Mouse (Mus musculus): ENCODE results near the gene Hist1h2ba. TPM values are rescaled to one million over a fixed set of nuclear protein-coding genes. Genes with fewer than 3 reads are reported as not detected.

Hist1h2ba gene
- not detected for polyA plus RNA-seq (2017; shearing (Covaris generic))

GRCm38 (mm10) chr13:23933421-23934210 lies at the start of gene Hist1h2ba:
Hist1h2ba (minus strand) TSS chr13:23934156.

GRCm38 (mm10) chr13:23934211-23934520 lies 210 bp upstream of the Hist1h2ba start, which contains the start of gene Hist1h2aa:
Hist1h2aa (plus strand) TSS chr13:23934462.

GRCm38 (mm10) chr13:23914376-23915167 lies 19.4 kb downstream of the Hist1h2ba start, which contains the start of gene Slc17a4:
Slc17a4 (minus strand) TSS chr13:23915009.

Other genes starting within 250 kb of the Hist1h2ba start
- 10.5 TPM for gene Hist1h2bc, start 250.0 kb downstream of the Hist1h2ba start, polyA plus RNA-seq (2017; shearing (Covaris generic))
- gene Hist1h1t, start 238.3 kb downstream of the Hist1h2ba start, polyA plus RNA-seq (2017; shearing (Covaris generic)), result not detected
- gene Hist1h4c, start 235.7 kb downstream of the Hist1h2ba start, polyA plus RNA-seq (2017; shearing (Covaris generic)), result 5.3 TPM
- gene Hfe, start 223.3 kb downstream of the Hist1h2ba start, polyA plus RNA-seq (2017; shearing (Covaris generic)), result 0.74 TPM
- 23.2 TPM for gene Hist1h1c, start 195.3 kb downstream of the Hist1h2ba start, polyA plus RNA-seq (2017; shearing (Covaris generic))
- gene Hist1h3c, start 188.6 kb downstream of the Hist1h2ba start, polyA plus RNA-seq (2017; shearing (Covaris generic)), result 0.38 TPM
- gene Hist1h2bb, start 187.4 kb downstream of the Hist1h2ba start, polyA plus RNA-seq (2017; shearing (Covaris generic)), result not detected
- gene Hist1h2ab, start 183.0 kb downstream of the Hist1h2ba start, polyA plus RNA-seq (2017; shearing (Covaris generic)), result 1.7 TPM
- gene Hist1h3b, start 181.9 kb downstream of the Hist1h2ba start, polyA plus RNA-seq (2017; shearing (Covaris generic)), result not detected
- 14.5 TPM for gene Hist1h4b, start 177.1 kb downstream of the Hist1h2ba start, polyA plus RNA-seq (2017; shearing (Covaris generic))
- not detected for gene Hist1h4a, start 172.9 kb downstream of the Hist1h2ba start, polyA plus RNA-seq (2017; shearing (Covaris generic))
- 4.0 TPM for gene Hist1h3a, start 171.8 kb downstream of the Hist1h2ba start, polyA plus RNA-seq (2017; shearing (Covaris generic))
- 1.1 TPM for gene Hist1h1a, start 170.5 kb downstream of the Hist1h2ba start, polyA plus RNA-seq (2017; shearing (Covaris generic))
- gene Trim38, start 164.2 kb downstream of the Hist1h2ba start, polyA plus RNA-seq (2017; shearing (Covaris generic)), result not detected
- not detected for gene Slc17a2, start 127.2 kb downstream of the Hist1h2ba start, polyA plus RNA-seq (2017; shearing (Covaris generic))
- not detected for gene Slc17a3, start 94.7 kb downstream of the Hist1h2ba start, polyA plus RNA-seq (2017; shearing (Covaris generic))
- gene Slc17a1, start 66.4 kb downstream of the Hist1h2ba start, polyA plus RNA-seq (2017; shearing (Covaris generic)), result not detected
- gene Slc17a4, start 19.1 kb downstream of the Hist1h2ba start, polyA plus RNA-seq (2017; shearing (Covaris generic)), result not detected
- not detected for gene Hist1h2aa, start 306 bp upstream of the Hist1h2ba start, polyA plus RNA-seq (2017; shearing (Covaris generic))
- gene Scgn, start 57.1 kb upstream of the Hist1h2ba start, polyA plus RNA-seq (2017; shearing (Covaris generic)), result not detected

Data from CD4-positive, CD25-positive, alpha-beta regulatory T cell (primary cell).